Comparison of ENCODE assay signal across 9 mouse cellular contexts in genomic region chr13:72638401-72639130, GRCm38 (mm10). TPM values are rescaled to one million over a fixed set of nuclear protein-coding genes. Genes with fewer than 3 reads are reported as not detected.
DNase-seq lines count a peak whose midpoint lies in the region; ATAC-seq lines count a peak whose summit lies in the region.
"Had no signal": no experiment of that assay in that cellular context is flagged by ENCODE, and none has a peak within 500 bp of the region (broad histone marks: within the 10 kb centered on the region; RNA-seq: fewer than 3 reads in every experiment).

No protein-coding gene starts in this region.

- H3K9ac ChIP-seq in forebrain, embryonic 15.5 days (replicated peaks), result no peak overlapping the region
- H3K9ac ChIP-seq in liver, embryonic 12.5 days, result no peak overlapping the region
- H3K9ac ChIP-seq: liver, embryonic 14.5 days had no signal

- H3K4me2 ChIP-seq in forebrain, embryonic 15.5 days (replicated peaks), result no peak overlapping the region
- H3K4me2 ChIP-seq in liver, embryonic 12.5 days, result peak overlapping the region; percentile 65

- ATAC-seq in forebrain, embryonic 15.5 days (replicated peaks), result no peak
- no peak for ATAC-seq in liver, embryonic 12.5 days
- no peak for ATAC-seq in frontal cortex, adult (ENCODE audit: low TSS enrichment)

- peaks cover 100% of the 10 kb centered on the region for H3K27me3 ChIP-seq in forebrain, embryonic 10.5 days (ENCODE audit: poor library complexity, severe bottlenecking)
- peaks cover 94% of the 10 kb centered on the region for H3K27me3 ChIP-seq in forebrain, embryonic 15.5 days
- H3K27me3 ChIP-seq in liver, embryonic 12.5 days (replicated peaks), result peaks cover 86% of the 10 kb centered on the region

- peaks cover 50% of the 10 kb centered on the region for H3K4me1 ChIP-seq in forebrain, embryonic 10.5 days
- H3K4me1 ChIP-seq in forebrain, embryonic 15.5 days, result peaks cover 16% of the 10 kb centered on the region
- H3K4me1 ChIP-seq in liver, embryonic 12.5 days, result peaks cover 8% of the 10 kb centered on the region; the same call in 1 of the 2 replicates

- H3K27ac ChIP-seq in forebrain, embryonic 10.5 days, result no peak overlapping the region
- H3K27ac ChIP-seq in forebrain, embryonic 15.5 days (replicated peaks), result no peak overlapping the region
- H3K27ac ChIP-seq in liver, embryonic 12.5 days, result no peak overlapping the region
- H3K27ac ChIP-seq: liver, embryonic 14.5 days had no signal

- no peaks in the 10 kb centered on the region for H3K36me3 ChIP-seq in forebrain, embryonic 10.5 days (replicated peaks)
- H3K36me3 ChIP-seq in forebrain, embryonic 15.5 days, result no peaks in the 10 kb centered on the region
- H3K36me3 ChIP-seq in liver, embryonic 12.5 days, result no peaks in the 10 kb centered on the region

- no peaks in the 10 kb centered on the region for H3K9me3 ChIP-seq in forebrain, embryonic 10.5 days
- H3K9me3 ChIP-seq in forebrain, embryonic 15.5 days, result no peaks in the 10 kb centered on the region
- no peaks in the 10 kb centered on the region for H3K9me3 ChIP-seq in liver, embryonic 12.5 days (replicated peaks)

- peak overlapping the region; percentile 47; the same call in 1 of the 2 replicates for H3K4me3 ChIP-seq in forebrain, embryonic 10.5 days
- H3K4me3 ChIP-seq in forebrain, embryonic 15.5 days, result no peak overlapping the region
- no peak overlapping the region for H3K4me3 ChIP-seq in liver, embryonic 12.5 days

- under 1% methylated on average over 26 of the region's 26 CpGs for WGBS in forebrain, embryonic 10.5 days
- WGBS in forebrain, embryonic 15.5 days, result 2% methylated on average over 26 of the region's 26 CpGs
- 4% methylated on average over 26 of the region's 26 CpGs for WGBS in liver, embryonic 12.5 days (ENCODE audit: insufficient replicate concordance)

- DNase-seq in forebrain, embryonic 10.5 days (ENCODE audit: extremely low spot score, low spot score), result no peak
- DNase-seq in retina, embryonic 14.5 days (ENCODE audit: low spot score), result peak; percentile 41
- no peak for DNase-seq in retina, postnatal 1 day
- no peak for DNase-seq in urinary bladder, postnatal 10 days (ENCODE audit: low spot score)
- no peak for DNase-seq in layer of hippocampus, adult 18-20 months (ENCODE audit: low spot score in 2 of 2)

RNA-seq across cellular contexts. Expression of gene Irx2, which starts 9.9 kb away (rescaled TPM):
- polyA plus RNA-seq in forebrain, embryonic 10.5 days (2016; fragmentation: Nextera tagmentation; extraction: Ambion mirVana), result 1.1 and 1.9 TPM in 2 replicates
- polyA plus RNA-seq in forebrain, embryonic 15.5 days (2015; fragmentation: Nextera tagmentation; extraction: Ambion mirVana), result 0.90 and 1.4 TPM in 2 replicates
- polyA plus RNA-seq in liver, embryonic 12.5 days (2016; fragmentation: Nextera tagmentation; extraction: Ambion mirVana), result 0.30 TPM in 1 of 2 replicates, not detected in the other
- total RNA-seq in layer of hippocampus, adult 18-20 months (2021), result under 1 TPM in 1 of 2 experiments, not detected in 1; 0.32 TPM
